Mouse (Mus musculus): ENCODE measurements around the gene Sorcs2. TPM values are rescaled to one million over a fixed set of nuclear protein-coding genes. Genes with fewer than 3 reads are reported as not detected.

Gene Sorcs2
- polyA plus RNA-seq (2016; fragmentation: Nextera tagmentation; extraction: Ambion mirVana): 7.0 and 8.7 TPM in 2 replicates

- H3K27me3 ChIP-seq (replicated peaks; ENCODE audit: low read depth, poor library complexity, severe bottlenecking): peaks cover 76% of the 10 kb centered on the region
- H3K36me3 ChIP-seq (replicated peaks): no peaks in the 10 kb centered on the region
- no peaks in the 10 kb centered on the region for H3K9me3 ChIP-seq
- WGBS: under 1% methylated on average over 45 of the region's 45 CpGs
- peak; percentile 93 for DNase-seq (ENCODE audit: low spot score)
- H3K27ac ChIP-seq (replicated peaks): peak within 1 kb of the TSS; percentile 89
- peaks cover 49% of the 10 kb centered on the region for H3K4me1 ChIP-seq
- H3K4me3 ChIP-seq: peak within 1 kb of the TSS; percentile 84
These were observed at the start of gene Sorcs2 for GRCm38 (mm10) chr5:36397837-36398282. TSS of gene Sorcs2 (minus strand) at chr5:36398139.

GRCm38 (mm10) chr5:36446166-36446890, 48.4 kb upstream of the Sorcs2 start:
- Histone ChIP-seq H3K9me3 (no peaks in the 10 kb centered on the region), H3K27ac (replicated peaks) (no peak overlapping the region), H3K4me1 (peaks cover 43% of the 10 kb centered on the region), H3K36me3 (replicated peaks) (no peaks in the 10 kb centered on the region), H3K4me3 (no peak overlapping the region), H3K27me3 (replicated peaks; ENCODE audit: low read depth, poor library complexity, severe bottlenecking) (peaks cover 22% of the 10 kb centered on the region)
- DNase-seq (ENCODE audit: low spot score): no peak
- WGBS: 50% methylated on average over 9 of the region's 9 CpGs

- no peak for DNase-seq (ENCODE audit: low spot score)
- Histone ChIP-seq H3K4me1 (peaks cover 30% of the 10 kb centered on the region), H3K27me3 (replicated peaks; ENCODE audit: low read depth, poor library complexity, severe bottlenecking) (peaks cover 22% of the 10 kb centered on the region), H3K36me3 (replicated peaks) (no peaks in the 10 kb centered on the region), H3K9me3 (no peaks in the 10 kb centered on the region), H3K4me3 (no peak overlapping the region), H3K27ac (replicated peaks) (no peak overlapping the region; the same call in 1 of the 2 replicates)
- WGBS: 28% methylated on average over 8 of the region's 8 CpGs
These were observed 47.1 kb upstream of the Sorcs2 start for GRCm38 (mm10) chr5:36445028-36445427.

GRCm38 (mm10) chr5:36444611-36445010, 46.7 kb upstream of the Sorcs2 start:
- peaks cover 22% of the 10 kb centered on the region for H3K27me3 ChIP-seq (replicated peaks; ENCODE audit: low read depth, poor library complexity, severe bottlenecking)
- no peaks in the 10 kb centered on the region for H3K36me3 ChIP-seq (replicated peaks)
- H3K4me1 ChIP-seq: peaks cover 26% of the 10 kb centered on the region
- 46% methylated on average over 4 of the region's 4 CpGs for WGBS
- H3K4me3 ChIP-seq: no peak overlapping the region
- H3K27ac ChIP-seq (replicated peaks): no peak overlapping the region
- H3K9me3 ChIP-seq: no peaks in the 10 kb centered on the region
- DNase-seq (ENCODE audit: low spot score): no peak

- Histone ChIP-seq H3K4me3 (no peak overlapping the region), H3K9me3 (no peaks in the 10 kb centered on the region), H3K27ac (replicated peaks) (no peak overlapping the region), H3K27me3 (replicated peaks; ENCODE audit: low read depth, poor library complexity, severe bottlenecking) (peaks cover 18% of the 10 kb centered on the region), H3K36me3 (replicated peaks) (no peaks in the 10 kb centered on the region), H3K4me1 (peaks cover 13% of the 10 kb centered on the region)
- no peak for DNase-seq (ENCODE audit: low spot score)
- WGBS: 78% methylated on average over 3 of the region's 3 CpGs
These were observed 42.8 kb upstream of the Sorcs2 start for GRCm38 (mm10) chr5:36440741-36441140.

GRCm38 (mm10) chr5:36436858-36437257, 38.9 kb upstream of the Sorcs2 start:
- no peaks in the 10 kb centered on the region for H3K27me3 ChIP-seq (replicated peaks; ENCODE audit: low read depth, poor library complexity, severe bottlenecking)
- H3K9me3 ChIP-seq: no peaks in the 10 kb centered on the region
- 88% methylated on average over 4 of the region's 4 CpGs for WGBS
- peaks cover 9% of the 10 kb centered on the region for H3K4me1 ChIP-seq
- H3K4me3 ChIP-seq: no peak overlapping the region
- H3K36me3 ChIP-seq (replicated peaks): no peaks in the 10 kb centered on the region
- DNase-seq (ENCODE audit: low spot score): no peak
- H3K27ac ChIP-seq (replicated peaks): no peak overlapping the region

GRCm38 (mm10) chr5:36434398-36434967, 36.5 kb upstream of the Sorcs2 start:
- Histone ChIP-seq H3K9me3 (no peaks in the 10 kb centered on the region), H3K27ac (replicated peaks) (no peak overlapping the region), H3K4me3 (no peak overlapping the region), H3K27me3 (replicated peaks; ENCODE audit: low read depth, poor library complexity, severe bottlenecking) (no peaks in the 10 kb centered on the region), H3K36me3 (replicated peaks) (no peaks in the 10 kb centered on the region), H3K4me1 (peaks cover 22% of the 10 kb centered on the region)
- 65% methylated on average over 9 of the region's 9 CpGs for WGBS
- DNase-seq (ENCODE audit: low spot score): no peak

- Histone ChIP-seq H3K9me3 (no peaks in the 10 kb centered on the region), H3K4me1 (peaks cover 30% of the 10 kb centered on the region), H3K4me3 (no peak overlapping the region), H3K36me3 (replicated peaks) (no peaks in the 10 kb centered on the region), H3K27me3 (replicated peaks; ENCODE audit: low read depth, poor library complexity, severe bottlenecking) (no peaks in the 10 kb centered on the region), H3K27ac (replicated peaks) (no peak overlapping the region)
- 37% methylated on average over 2 of the region's 2 CpGs for WGBS
- DNase-seq (ENCODE audit: low spot score): peak; percentile 51
These were observed 33.8 kb upstream of the Sorcs2 start for GRCm38 (mm10) chr5:36431711-36432110.

GRCm38 (mm10) chr5:36429551-36429950, 31.6 kb upstream of the Sorcs2 start:
- H3K27ac ChIP-seq (replicated peaks): no peak overlapping the region
- no peak for DNase-seq (ENCODE audit: low spot score)
- H3K9me3 ChIP-seq: no peaks in the 10 kb centered on the region
- H3K4me3 ChIP-seq: no peak overlapping the region
- H3K36me3 ChIP-seq (replicated peaks): no peaks in the 10 kb centered on the region
- WGBS: 89% methylated on average over 3 of the region's 3 CpGs
- peaks cover 26% of the 10 kb centered on the region for H3K4me1 ChIP-seq
- H3K27me3 ChIP-seq (replicated peaks; ENCODE audit: low read depth, poor library complexity, severe bottlenecking): no peaks in the 10 kb centered on the region

GRCm38 (mm10) chr5:36427831-36428230, 29.9 kb upstream of the Sorcs2 start:
- DNase-seq (ENCODE audit: low spot score): no peak
- H3K36me3 ChIP-seq (replicated peaks): no peaks in the 10 kb centered on the region
- H3K9me3 ChIP-seq: no peaks in the 10 kb centered on the region
- WGBS: 64% methylated on average over 11 of the region's 11 CpGs
- H3K4me1 ChIP-seq: peaks cover 21% of the 10 kb centered on the region
- no peak overlapping the region for H3K4me3 ChIP-seq
- H3K27me3 ChIP-seq (replicated peaks; ENCODE audit: low read depth, poor library complexity, severe bottlenecking): no peaks in the 10 kb centered on the region
- no peak overlapping the region for H3K27ac ChIP-seq (replicated peaks)

- H3K27me3 ChIP-seq (replicated peaks; ENCODE audit: low read depth, poor library complexity, severe bottlenecking): no peaks in the 10 kb centered on the region
- peaks cover 17% of the 10 kb centered on the region for H3K4me1 ChIP-seq
- no peaks in the 10 kb centered on the region for H3K36me3 ChIP-seq (replicated peaks)
- H3K4me3 ChIP-seq: no peak overlapping the region
- DNase-seq (ENCODE audit: low spot score): no peak
- no peaks in the 10 kb centered on the region for H3K9me3 ChIP-seq
- WGBS: 84% methylated on average over 5 of the region's 5 CpGs
- H3K27ac ChIP-seq (replicated peaks): no peak overlapping the region
These were observed 28.5 kb upstream of the Sorcs2 start for GRCm38 (mm10) chr5:36426404-36426803.

GRCm38 (mm10) chr5:36424676-36425075, 26.7 kb upstream of the Sorcs2 start:
- H3K4me3 ChIP-seq: no peak overlapping the region
- H3K9me3 ChIP-seq: no peaks in the 10 kb centered on the region
- H3K27me3 ChIP-seq (replicated peaks; ENCODE audit: low read depth, poor library complexity, severe bottlenecking): no peaks in the 10 kb centered on the region
- H3K36me3 ChIP-seq (replicated peaks): no peaks in the 10 kb centered on the region
- H3K4me1 ChIP-seq: peaks cover 7% of the 10 kb centered on the region
- H3K27ac ChIP-seq (replicated peaks): no peak overlapping the region
- DNase-seq (ENCODE audit: low spot score): no peak

- Histone ChIP-seq H3K9me3 (no peaks in the 10 kb centered on the region), H3K27me3 (replicated peaks; ENCODE audit: low read depth, poor library complexity, severe bottlenecking) (no peaks in the 10 kb centered on the region), H3K36me3 (replicated peaks) (no peaks in the 10 kb centered on the region), H3K27ac (replicated peaks) (no peak overlapping the region), H3K4me3 (no peak overlapping the region), H3K4me1 (0 out of 2 replicates have a peak, but pooled peaks cover 2% of the 10 kb centered on the region)
- DNase-seq (ENCODE audit: low spot score): no peak
These were observed 24.8 kb upstream of the Sorcs2 start for GRCm38 (mm10) chr5:36422689-36423088.

Data from embryonic facial prominence, embryonic 10.5 days (tissue).